Mouse (Mus musculus): ENCODE measurements around the gene Sycp2.

- no peak for TF ChIP-seq EP300 (IDR thresholded peaks at IDR 0.05; ENCODE audit: low read depth)
- TF ChIP-seq CTCF (IDR thresholded peaks at IDR 0.05; ENCODE audit: low read depth) = peak; percentile 53
These were observed 69.6 kb downstream of the Sycp2 start for GRCm38 (mm10) chr2:178337878-178338277.
